Mouse (Mus musculus): ENCODE measurements at regions not wholly inside any gene's neighbourhood (a gene's known extent, or its start where the extent isn't known, plus 50 kb on each side); places are given as distances from the start of the nearest gene placed in this dataset.

DNA sequence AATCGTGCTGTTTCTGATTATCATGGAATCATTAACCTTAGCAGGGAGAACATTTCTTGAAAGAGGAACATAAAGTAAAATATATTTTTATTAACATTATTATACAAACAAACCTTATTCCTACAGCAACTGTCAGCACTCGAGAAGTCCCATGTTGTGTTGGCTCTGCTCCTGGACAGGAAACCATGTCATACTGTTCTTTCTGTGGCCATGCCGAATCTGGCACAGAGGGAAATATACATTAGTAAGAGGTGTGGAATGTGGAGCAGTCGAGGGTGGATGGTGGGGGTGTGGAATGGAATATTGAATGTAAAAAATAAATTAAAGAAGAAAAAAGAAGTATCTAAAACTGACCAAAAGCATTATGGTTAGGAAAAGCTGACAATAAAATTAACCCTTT lies 342.1 kb upstream of the Pmfbp1 start:
- Histone ChIP-seq H3K4me3 (ENCODE audit: control insufficient read depth, low read depth, low read length) (no peak overlapping the region), H3K4me1 (ENCODE audit: control insufficient read depth, insufficient read depth, low read length) (no peaks in the 10 kb centered on the region), H3K36me3 (ENCODE audit: control insufficient read depth, insufficient read depth, low read length) (no peaks in the 10 kb centered on the region), H3K27me3 (ENCODE audit: control insufficient read depth, insufficient read depth, low read length) (no peaks in the 10 kb centered on the region), H3K27ac (ENCODE audit: control insufficient read depth, insufficient read depth, low read depth, low read length) (no peak overlapping the region)
- TF ChIP-seq CTCF (IDR thresholded peaks at IDR 0.05; ENCODE audit: control insufficient read depth, insufficient read depth, insufficient replicate concordance, low read depth, low read length) (no peak), POLR2A (IDR thresholded peaks at IDR 0.05; ENCODE audit: control insufficient read depth, low read depth, low read length) (no peak)

DNA sequence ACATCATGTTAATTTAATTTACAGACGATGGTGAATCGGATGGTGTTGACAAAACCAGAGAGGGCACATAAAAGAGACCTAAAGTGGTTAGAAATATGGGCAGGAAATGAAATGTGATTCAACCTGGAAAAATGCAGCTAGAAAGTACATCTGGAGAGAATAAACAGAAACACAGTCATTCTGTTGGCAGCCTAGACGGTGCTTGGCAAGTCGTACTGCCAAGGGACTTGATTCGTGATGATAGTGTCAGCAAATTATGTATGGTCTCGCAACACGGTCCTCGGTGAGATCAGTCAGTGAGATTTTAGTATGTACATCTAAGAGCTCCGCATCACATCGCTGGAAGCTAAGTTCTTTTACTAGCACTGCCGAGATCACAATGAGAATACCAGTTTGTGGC lies 338.3 kb upstream of the Pmfbp1 start:
- Histone ChIP-seq H3K27me3 (ENCODE audit: control insufficient read depth, insufficient read depth, low read length) (no peaks in the 10 kb centered on the region), H3K4me1 (ENCODE audit: control insufficient read depth, insufficient read depth, low read length) (no peaks in the 10 kb centered on the region), H3K27ac (ENCODE audit: control insufficient read depth, insufficient read depth, low read depth, low read length) (no peak overlapping the region), H3K36me3 (ENCODE audit: control insufficient read depth, insufficient read depth, low read length) (no peaks in the 10 kb centered on the region), H3K4me3 (ENCODE audit: control insufficient read depth, low read depth, low read length) (no peak overlapping the region)
- TF ChIP-seq CTCF (IDR thresholded peaks at IDR 0.05; ENCODE audit: control insufficient read depth, insufficient read depth, insufficient replicate concordance, low read depth, low read length) (no peak), POLR2A (IDR thresholded peaks at IDR 0.05; ENCODE audit: control insufficient read depth, low read depth, low read length) (no peak)

DNA sequence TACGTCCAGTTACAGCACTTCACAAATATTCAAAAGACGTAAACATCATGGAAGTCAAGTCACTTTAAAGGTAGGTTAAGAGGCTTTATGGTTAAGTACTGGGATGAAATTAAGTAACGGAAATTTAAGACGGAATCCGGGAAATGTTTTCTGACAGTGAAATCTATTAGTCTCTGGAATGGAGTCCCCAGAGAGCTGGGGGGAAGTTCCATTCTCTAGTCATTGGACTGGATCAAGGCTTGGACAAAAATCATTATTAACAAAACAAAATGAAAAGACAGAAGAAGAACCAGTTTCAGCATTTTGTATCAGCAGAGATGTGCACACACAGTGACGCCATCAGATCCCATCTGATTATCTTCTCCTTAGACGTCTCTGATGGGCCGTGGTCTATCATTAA lies 337.8 kb upstream of the Pmfbp1 start:
- H3K27ac ChIP-seq (ENCODE audit: control insufficient read depth, insufficient read depth, low read depth, low read length), result no peak overlapping the region
- no peaks in the 10 kb centered on the region for H3K4me1 ChIP-seq (ENCODE audit: control insufficient read depth, insufficient read depth, low read length)
- no peaks in the 10 kb centered on the region for H3K36me3 ChIP-seq (ENCODE audit: control insufficient read depth, insufficient read depth, low read length)
- H3K27me3 ChIP-seq (ENCODE audit: control insufficient read depth, insufficient read depth, low read length), result no peaks in the 10 kb centered on the region
- H3K4me3 ChIP-seq (ENCODE audit: control insufficient read depth, low read depth, low read length), result no peak overlapping the region
- TF ChIP-seq CTCF (IDR thresholded peaks at IDR 0.05; ENCODE audit: control insufficient read depth, insufficient read depth, insufficient replicate concordance, low read depth, low read length), result no peak
- no peak for TF ChIP-seq POLR2A (IDR thresholded peaks at IDR 0.05; ENCODE audit: control insufficient read depth, low read depth, low read length)

DNA sequence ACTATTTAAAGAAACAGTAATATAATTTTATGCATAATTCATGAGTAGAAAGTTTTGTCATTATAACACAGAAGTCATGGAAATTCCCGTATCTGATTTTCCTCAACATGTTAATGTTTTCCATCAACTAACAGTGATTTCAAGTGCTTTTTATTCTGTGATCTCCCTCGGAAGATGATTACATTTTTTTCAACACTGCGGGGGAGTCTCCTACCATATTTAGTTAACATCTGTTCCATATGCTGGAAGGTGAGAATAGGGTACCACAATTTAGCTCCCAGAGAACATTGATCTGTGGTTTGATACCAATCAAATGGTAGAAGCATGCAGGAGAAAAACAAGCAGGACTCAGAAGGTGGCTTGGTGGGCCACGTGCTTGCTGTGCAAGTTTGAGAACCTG lies 321.1 kb upstream of the Pmfbp1 start:
- TF ChIP-seq POLR2A (IDR thresholded peaks at IDR 0.05; ENCODE audit: control insufficient read depth, low read depth, low read length), result no peak
- TF ChIP-seq CTCF (IDR thresholded peaks at IDR 0.05; ENCODE audit: control insufficient read depth, insufficient read depth, insufficient replicate concordance, low read depth, low read length), result no peak
- H3K27me3 ChIP-seq (ENCODE audit: control insufficient read depth, insufficient read depth, low read length), result no peaks in the 10 kb centered on the region

DNA sequence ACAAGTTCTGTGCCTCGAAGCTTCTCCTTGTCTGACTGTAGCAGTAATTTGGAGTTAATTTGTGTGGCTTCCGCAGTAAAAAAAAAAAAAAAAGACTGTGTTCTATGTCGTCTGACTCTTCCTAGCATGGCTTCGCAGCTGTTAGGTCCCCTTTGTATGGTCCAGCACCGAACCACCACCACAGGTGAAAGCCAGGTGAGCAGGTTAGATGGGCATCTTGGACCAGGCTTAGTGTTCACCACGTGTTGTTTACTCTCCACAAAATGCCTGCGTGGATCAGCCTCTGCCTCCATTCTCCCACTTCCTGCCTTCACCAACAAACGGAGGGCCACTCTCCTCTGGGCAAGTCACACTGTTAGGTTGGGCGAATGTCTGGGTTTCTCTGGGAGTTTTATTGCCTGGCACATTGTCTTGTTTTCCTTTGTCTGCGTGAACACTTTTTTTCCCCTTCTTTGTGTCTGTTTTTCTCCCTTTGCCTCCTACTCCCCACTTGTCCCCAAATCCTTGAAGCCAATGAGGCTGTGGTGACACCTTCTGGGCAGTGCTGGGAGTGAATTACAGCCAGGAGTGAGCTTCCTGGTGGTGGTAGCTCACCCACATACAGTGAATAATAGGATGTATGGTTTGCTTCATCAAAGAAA lies 308.1 kb upstream of the Pmfbp1 start:
- Histone ChIP-seq H3K4me1 (ENCODE audit: control insufficient read depth, insufficient read depth, low read length) (no peaks in the 10 kb centered on the region; the same call in 1 of the 2 replicates), H3K4me3 (ENCODE audit: control insufficient read depth, low read depth, low read length) (no peak overlapping the region), H3K27ac (ENCODE audit: control insufficient read depth, insufficient read depth, low read depth, low read length) (no peak overlapping the region), H3K36me3 (ENCODE audit: control insufficient read depth, insufficient read depth, low read length) (no peaks in the 10 kb centered on the region), H3K27me3 (ENCODE audit: control insufficient read depth, insufficient read depth, low read length) (no peaks in the 10 kb centered on the region)
- TF ChIP-seq CTCF (IDR thresholded peaks at IDR 0.05; ENCODE audit: control insufficient read depth, insufficient read depth, insufficient replicate concordance, low read depth, low read length) (peak; percentile 38; the same call in 1 of the 2 replicates), POLR2A (IDR thresholded peaks at IDR 0.05; ENCODE audit: control insufficient read depth, low read depth, low read length) (no peak)

More for the DNA sequence above, 321.1 kb upstream of the Pmfbp1 start:
- Histone ChIP-seq H3K4me1 (ENCODE audit: control insufficient read depth, insufficient read depth, low read length) (no peaks in the 10 kb centered on the region), H3K27ac (ENCODE audit: control insufficient read depth, insufficient read depth, low read depth, low read length) (no peak overlapping the region), H3K36me3 (ENCODE audit: control insufficient read depth, insufficient read depth, low read length) (no peaks in the 10 kb centered on the region), H3K4me3 (ENCODE audit: control insufficient read depth, low read depth, low read length) (no peak overlapping the region)

DNA sequence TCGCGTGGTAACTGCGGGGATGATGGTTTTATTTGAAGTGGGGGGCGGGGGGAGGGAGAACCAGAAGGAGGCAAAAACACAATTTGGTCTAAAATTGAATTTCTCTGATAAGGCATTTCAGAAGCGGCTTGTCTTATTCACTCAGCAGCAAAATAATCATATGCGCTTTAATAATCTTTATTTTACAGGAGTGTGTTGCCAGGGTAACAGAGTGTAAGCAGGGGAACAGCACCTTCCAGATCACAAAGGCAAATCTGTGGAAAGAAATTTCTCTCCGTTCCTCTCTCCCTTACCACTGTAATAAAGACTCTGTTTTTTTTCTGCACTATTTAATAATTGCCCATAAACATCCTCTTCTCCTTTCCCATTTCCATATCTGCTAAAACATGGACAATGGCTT lies 306.2 kb upstream of the Pmfbp1 start:
- H3K4me1 ChIP-seq (ENCODE audit: control insufficient read depth, insufficient read depth, low read length), result no peaks in the 10 kb centered on the region; the same call in 1 of the 2 replicates
- no peak overlapping the region for H3K4me3 ChIP-seq (ENCODE audit: control insufficient read depth, low read depth, low read length)
- no peaks in the 10 kb centered on the region for H3K27me3 ChIP-seq (ENCODE audit: control insufficient read depth, insufficient read depth, low read length)
- no peaks in the 10 kb centered on the region for H3K36me3 ChIP-seq (ENCODE audit: control insufficient read depth, insufficient read depth, low read length)
- no peak overlapping the region for H3K27ac ChIP-seq (ENCODE audit: control insufficient read depth, insufficient read depth, low read depth, low read length)
- TF ChIP-seq CTCF (IDR thresholded peaks at IDR 0.05; ENCODE audit: control insufficient read depth, insufficient read depth, insufficient replicate concordance, low read depth, low read length) (no peak), POLR2A (IDR thresholded peaks at IDR 0.05; ENCODE audit: control insufficient read depth, low read depth, low read length) (no peak)

DNA sequence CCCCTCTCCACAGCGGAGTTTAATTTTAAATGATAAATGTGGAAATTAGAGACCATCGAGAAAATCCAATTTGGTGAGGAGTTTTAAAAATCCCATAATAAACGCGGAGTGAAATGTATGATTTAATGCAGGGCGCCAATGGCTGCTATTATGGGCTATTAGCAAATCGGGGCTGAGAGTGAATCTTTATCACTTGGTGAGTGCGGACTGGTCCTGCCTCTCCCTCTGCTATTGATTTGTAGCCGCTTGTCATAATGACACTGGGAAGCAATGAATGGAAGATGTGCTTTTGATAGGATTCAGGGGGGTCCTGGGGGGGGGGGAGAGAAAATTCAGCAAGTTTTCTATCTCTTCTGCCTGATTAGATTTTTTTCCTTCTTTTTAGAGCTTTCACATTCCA lies 279.6 kb upstream of the Pmfbp1 start:
- Histone ChIP-seq H3K4me3 (ENCODE audit: control insufficient read depth, low read depth, low read length) (no peak overlapping the region), H3K27me3 (ENCODE audit: control insufficient read depth, insufficient read depth, low read length) (no peaks in the 10 kb centered on the region), H3K36me3 (ENCODE audit: control insufficient read depth, insufficient read depth, low read length) (no peaks in the 10 kb centered on the region), H3K27ac (ENCODE audit: control insufficient read depth, insufficient read depth, low read depth, low read length) (no peak overlapping the region), H3K4me1 (ENCODE audit: control insufficient read depth, insufficient read depth, low read length) (no peaks in the 10 kb centered on the region)
- TF ChIP-seq CTCF (IDR thresholded peaks at IDR 0.05; ENCODE audit: control insufficient read depth, insufficient read depth, insufficient replicate concordance, low read depth, low read length) (no peak), POLR2A (IDR thresholded peaks at IDR 0.05; ENCODE audit: control insufficient read depth, low read depth, low read length) (no peak)
